In the genomic region with DNA sequence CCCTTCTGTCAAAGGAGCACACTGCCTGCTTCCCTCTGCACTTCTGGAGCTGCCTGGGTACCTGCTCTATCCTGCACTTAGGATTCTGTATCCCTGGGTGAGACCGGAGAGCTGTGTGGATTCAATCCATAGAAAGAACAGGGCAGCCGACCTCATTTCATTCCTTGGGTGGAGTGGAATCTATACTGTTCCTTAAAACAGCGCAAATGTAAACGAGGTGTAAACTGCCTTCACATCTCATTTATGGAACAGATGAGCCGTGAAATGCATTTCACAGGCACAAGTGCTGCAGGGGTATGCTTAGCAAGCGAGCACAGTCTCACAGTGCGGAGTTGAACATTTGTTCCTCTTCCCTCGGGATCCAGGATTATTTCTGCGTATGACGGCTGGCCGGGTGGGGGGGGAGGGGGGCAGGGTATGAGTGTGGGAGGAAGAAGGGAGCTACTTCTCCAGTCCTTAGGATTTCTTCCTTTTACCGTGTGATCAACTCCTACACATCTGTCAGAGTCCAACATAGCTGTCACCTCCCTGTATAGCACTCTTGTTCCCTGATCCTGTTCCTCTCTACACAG, we compare ENCODE assay signal across 10 mouse cellular contexts.
DNase-seq lines count a peak whose midpoint lies in the region; ATAC-seq and TF ChIP-seq lines count a peak whose summit lies in the region.
"Had no signal": no experiment of that assay in that cellular context is flagged by ENCODE, and none has a peak within 500 bp of the region (broad histone marks: within the 10 kb centered on the region; RNA-seq: fewer than 3 reads in every experiment).

No protein-coding gene starts in this region.

- 21% methylated on average over 12 of the region's 12 CpGs for WGBS in neural tube, embryonic 12.5 days
- 69% methylated on average over 12 of the region's 12 CpGs for WGBS in liver, embryonic 12.5 days (ENCODE audit: insufficient replicate concordance)

- no peak overlapping the region for H3K4me3 ChIP-seq in cortical plate, adult 2 months (ENCODE audit: insufficient read depth, low read length)
- H3K4me3 ChIP-seq in embryonic fibroblast, embryonic 13.5 days (ENCODE audit: insufficient read depth, low read length), result no peak overlapping the region
- no peak overlapping the region for H3K4me3 ChIP-seq in neural tube, embryonic 12.5 days
- no peak overlapping the region for H3K4me3 ChIP-seq in liver, embryonic 12.5 days
- H3K4me3 ChIP-seq: erythroblast, embryonic 14.5 days; megakaryocyte, embryonic 14.5 days had no signal

- no peak overlapping the region for H3K9ac ChIP-seq in neural tube, embryonic 12.5 days
- no peak overlapping the region for H3K9ac ChIP-seq in liver, embryonic 12.5 days

- H3K27me3 ChIP-seq in neural tube, embryonic 12.5 days (replicated peaks), result no peaks in the 10 kb centered on the region
- H3K27me3 ChIP-seq in liver, embryonic 12.5 days (replicated peaks), result no peaks in the 10 kb centered on the region
- H3K27me3 ChIP-seq: megakaryocyte, embryonic 14.5 days had no signal

- TF ChIP-seq POLR2A in cortical plate, adult 2 months (IDR thresholded peaks at IDR 0.05; ENCODE audit: extremely low read depth, insufficient read depth, low read length), result no peak
- no peak for TF ChIP-seq POLR2A in embryonic fibroblast, embryonic 13.5 days (IDR thresholded peaks at IDR 0.05; ENCODE audit: low read depth, low read length)

- H3K27ac ChIP-seq in cortical plate, adult 2 months (ENCODE audit: insufficient read depth, low read length), result peak overlapping the region; percentile 52; the same call in 1 of the 2 replicates
- H3K27ac ChIP-seq in embryonic fibroblast, embryonic 13.5 days (ENCODE audit: insufficient read depth, low read length), result peak overlapping the region; percentile 56; the same call in 1 of the 2 replicates
- H3K27ac ChIP-seq in neural tube, embryonic 12.5 days, result no peak overlapping the region
- no peak overlapping the region for H3K27ac ChIP-seq in liver, embryonic 12.5 days

- H3K4me2 ChIP-seq in neural tube, embryonic 12.5 days (replicated peaks), result 0 out of 2 replicates have a peak overlapping the region, but pooled peaks have one; percentile 14
- no peak overlapping the region for H3K4me2 ChIP-seq in liver, embryonic 12.5 days

- peaks cover 1% of the 10 kb centered on the region for H3K4me1 ChIP-seq in cortical plate, adult 2 months (ENCODE audit: control insufficient read depth, insufficient read depth, low read length)
- H3K4me1 ChIP-seq in embryonic fibroblast, embryonic 13.5 days (ENCODE audit: control insufficient read depth, insufficient read depth, low read length), result peaks cover 5% of the 10 kb centered on the region
- H3K4me1 ChIP-seq in neural tube, embryonic 12.5 days, result no peaks in the 10 kb centered on the region
- no peaks in the 10 kb centered on the region for H3K4me1 ChIP-seq in liver, embryonic 12.5 days
- H3K4me1 ChIP-seq: megakaryocyte, embryonic 14.5 days had no signal

- no peaks in the 10 kb centered on the region for H3K9me3 ChIP-seq in neural tube, embryonic 12.5 days
- peaks cover 13% of the 10 kb centered on the region for H3K9me3 ChIP-seq in liver, embryonic 12.5 days (replicated peaks)

- peak; percentile 80 for ATAC-seq in neural tube, embryonic 12.5 days (ENCODE audit: low FRiP score, low read depth)
- ATAC-seq in liver, embryonic 12.5 days, result no peak

- H3K36me3 ChIP-seq in neural tube, embryonic 12.5 days, result no peaks in the 10 kb centered on the region
- no peaks in the 10 kb centered on the region for H3K36me3 ChIP-seq in liver, embryonic 12.5 days
- H3K36me3 ChIP-seq: G1E had no signal

- no peak for TF ChIP-seq CTCF in cortical plate, adult 2 months (IDR thresholded peaks at IDR 0.05; ENCODE audit: extremely low read depth, insufficient read depth, low read length)
- no peak for TF ChIP-seq CTCF in embryonic fibroblast, embryonic 13.5 days (IDR thresholded peaks at IDR 0.05; ENCODE audit: borderline replicate concordance, insufficient read depth, low read length)

- peak; percentile 78 to 81 for DNase-seq in left cerebral cortex, adult 9 months (ENCODE audit: low spot score in 2 of 2)
- DNase-seq in urinary bladder, postnatal 25 days (ENCODE audit: low spot score), result no peak
- DNase-seq in Muller cell, postnatal 12 days (ENCODE audit: inconsistent ontology term), result no peak

Comparison
In these comparisons a context has a peak if more than half of its experiments do, and no peak if none do; other contexts are left out.
1. H3K27ac ChIP-seq: peak in cortical plate, adult 2 months (single experiment) and embryonic fibroblast, embryonic 13.5 days (single experiment); none in neural tube, embryonic 12.5 days (single experiment) and liver, embryonic 12.5 days (single experiment).
2. DNase-seq: peak in left cerebral cortex, adult 9 months (2 of 2); none in urinary bladder, postnatal 25 days (single experiment) and Muller cell, postnatal 12 days (single experiment).